Mouse (Mus musculus) gastrocnemius, postnatal 10 days (tissue): Measurements from ENCODE around the gene Alg11. TPM values are rescaled to one million over a fixed set of nuclear protein-coding genes. Genes with fewer than 3 reads are reported as not detected.

Experiments
- DNase-seq: peaks from one replicate; pipeline ENCODE4 v3.0.0; 2021; ENCODE audit warnings: mixed read lengths
- total RNA-seq, 2 experiments: library from RNA; stranded (reverse); gene quantifications; 2 replicates each; pipeline ENCODE4 v1.2.3; 2021

The Alg11 gene
- total RNA-seq, 2 experiments from 2014 or later = 8.8 to 11.2 TPM

- no peak for DNase-seq
These were observed 605 bp downstream of the Alg11 start for GRCm38 (mm10) chr8:22061126-22061525.

- DNase-seq = no peak
These were observed 18.9 kb downstream of the Alg11 start for GRCm38 (mm10) chr8:22079313-22080007.

- DNase-seq = no peak
These were observed 28.7 kb downstream of the Alg11 start for GRCm38 (mm10) chr8:22089226-22089625.

- no peak for DNase-seq
These were observed 31.0 kb downstream of the Alg11 start for GRCm38 (mm10) chr8:22091568-22091967.

GRCm38 (mm10) chr8:22107020-22107419, 46.5 kb downstream of the Alg11 start:
- no peak for DNase-seq

Other genes starting within 250 kb of the Alg11 start
- gene Defb50, start 237.2 kb upstream of the Alg11 start, total RNA-seq = not detected
- gene Defb2, start 220.8 kb upstream of the Alg11 start, total RNA-seq = not detected
- gene Defb10, start 201.8 kb upstream of the Alg11 start, total RNA-seq = not detected
- not detected for gene Defb9, start 175.3 kb upstream of the Alg11 start, total RNA-seq
- not detected for gene Defb11, start 154.3 kb upstream of the Alg11 start, total RNA-seq
- not detected for gene Defb15, start 128.0 kb upstream of the Alg11 start, total RNA-seq
- gene Defb35, start 122.4 kb upstream of the Alg11 start, total RNA-seq = not detected
- not detected for gene Defb13, start 114.0 kb upstream of the Alg11 start, total RNA-seq
- not detected for gene Fam90a1a, start 102.0 kb upstream of the Alg11 start, total RNA-seq
- gene Ccdc70, start 90.9 kb upstream of the Alg11 start, total RNA-seq = not detected
- gene Atp7b, start 416 bp upstream of the Alg11 start, total RNA-seq = under 1 TPM in 1 of 2 experiments, not detected in 1; 0.20 TPM
- not detected for gene Nek5, start 64.3 kb downstream of the Alg11 start, total RNA-seq
- 1 to 10 TPM; 2.6 to 2.7 TPM for gene Nek3, start 105.7 kb downstream of the Alg11 start, total RNA-seq
- gene Ckap2, start 125.1 kb downstream of the Alg11 start, total RNA-seq = 10 to 100 TPM in 1 of 2 experiments, 1 to 10 TPM in 1; 8.7 to 10.1 TPM
- 10 to 100 TPM; 29.0 to 31.1 TPM for gene Vps36, start 132.1 kb downstream of the Alg11 start, total RNA-seq
- 1 to 10 TPM; 5.0 to 5.9 TPM for gene Thsd1, start 166.6 kb downstream of the Alg11 start, total RNA-seq
- under 1 TPM in 1 of 2 experiments, not detected in 1; 0.14 TPM for gene Tpte, start 222.7 kb downstream of the Alg11 start, total RNA-seq